Mouse (Mus musculus): ENCODE data around the gene Thada. TPM values are rescaled to one million over a fixed set of nuclear protein-coding genes. Genes with fewer than 3 reads are reported as not detected.

The Thada gene
- total and polyA plus RNA-seq, 2 experiments from 2014 or later: 4.3 to 12.2 TPM

- H3K4me2 ChIP-seq (ENCODE audit: low read depth, low read length, poor library complexity, severe bottlenecking): no peak overlapping the region
- no peak overlapping the region for H3K9ac ChIP-seq (replicated peaks; ENCODE audit: low read length, poor library complexity, severe bottlenecking)
- H3K4me1 ChIP-seq (ENCODE audit: insufficient read depth, low read length): no peaks in the 10 kb centered on the region
- no peaks in the 10 kb centered on the region for H3K9me3 ChIP-seq (ENCODE audit: low read length)
- DNase-seq (ENCODE audit: low spot score): no peak
- H3K27me3 ChIP-seq (ENCODE audit: insufficient read depth, low read length): no peaks in the 10 kb centered on the region
- no peak overlapping the region for H3K27ac ChIP-seq (ENCODE audit: low read depth, low read length)
- no peak for TF ChIP-seq CTCF (IDR thresholded peaks at IDR 0.05)
- WGBS: 79% methylated on average over 12 of the region's 12 CpGs
- no peak overlapping the region for H3K4me3 ChIP-seq (ENCODE audit: low read depth, low read length)
- no peaks in the 10 kb centered on the region for H3K36me3 ChIP-seq (ENCODE audit: insufficient read depth, low read length)
- no peak for ATAC-seq (ENCODE audit: low FRiP score)
Measured at GRCm38 (mm10) chr17:84163066-84163785, 302.8 kb downstream of the Thada start.

DNA sequence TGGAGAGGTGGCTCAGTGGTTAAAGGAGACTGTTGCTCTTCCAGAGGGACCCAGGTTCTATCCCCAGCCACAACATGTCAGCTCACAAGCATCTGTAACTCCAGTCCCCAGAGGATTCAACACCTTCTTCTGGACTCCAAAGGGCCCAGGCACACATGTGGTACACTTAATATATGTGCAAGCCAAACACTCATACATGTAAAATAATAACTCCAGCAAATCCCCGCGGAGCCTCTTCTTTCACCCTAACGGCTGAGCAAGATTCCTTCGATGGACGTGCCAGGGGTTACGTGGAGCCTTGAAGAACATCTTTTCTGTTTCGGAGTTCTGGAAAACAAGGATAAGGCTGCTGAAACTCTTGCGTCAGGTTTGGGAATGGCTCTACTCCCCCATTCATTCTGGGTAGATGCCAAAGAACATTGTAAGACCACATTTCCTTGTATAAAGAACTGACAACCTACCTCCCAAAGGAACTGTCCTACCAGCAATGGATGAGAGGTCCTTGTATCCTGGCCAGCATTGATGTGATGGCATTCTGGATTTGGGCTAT lies 303.7 kb downstream of the Thada start:
- Histone ChIP-seq H3K9me3 (ENCODE audit: low read length) (no peaks in the 10 kb centered on the region), H3K36me3 (ENCODE audit: insufficient read depth, low read length) (no peaks in the 10 kb centered on the region), H3K4me1 (ENCODE audit: insufficient read depth, low read length) (no peaks in the 10 kb centered on the region), H3K4me3 (ENCODE audit: low read depth, low read length) (no peak overlapping the region), H3K9ac (replicated peaks; ENCODE audit: low read length, poor library complexity, severe bottlenecking) (no peak overlapping the region), H3K4me2 (ENCODE audit: low read depth, low read length, poor library complexity, severe bottlenecking) (no peak overlapping the region), H3K27me3 (ENCODE audit: insufficient read depth, low read length) (no peaks in the 10 kb centered on the region), H3K27ac (ENCODE audit: low read depth, low read length) (no peak overlapping the region)
- 82% methylated on average over 8 of the region's 8 CpGs for WGBS
- DNase-seq (ENCODE audit: low spot score): no peak
- no peak for TF ChIP-seq CTCF (IDR thresholded peaks at IDR 0.05)
- no peak for ATAC-seq (ENCODE audit: low FRiP score)

DNA sequence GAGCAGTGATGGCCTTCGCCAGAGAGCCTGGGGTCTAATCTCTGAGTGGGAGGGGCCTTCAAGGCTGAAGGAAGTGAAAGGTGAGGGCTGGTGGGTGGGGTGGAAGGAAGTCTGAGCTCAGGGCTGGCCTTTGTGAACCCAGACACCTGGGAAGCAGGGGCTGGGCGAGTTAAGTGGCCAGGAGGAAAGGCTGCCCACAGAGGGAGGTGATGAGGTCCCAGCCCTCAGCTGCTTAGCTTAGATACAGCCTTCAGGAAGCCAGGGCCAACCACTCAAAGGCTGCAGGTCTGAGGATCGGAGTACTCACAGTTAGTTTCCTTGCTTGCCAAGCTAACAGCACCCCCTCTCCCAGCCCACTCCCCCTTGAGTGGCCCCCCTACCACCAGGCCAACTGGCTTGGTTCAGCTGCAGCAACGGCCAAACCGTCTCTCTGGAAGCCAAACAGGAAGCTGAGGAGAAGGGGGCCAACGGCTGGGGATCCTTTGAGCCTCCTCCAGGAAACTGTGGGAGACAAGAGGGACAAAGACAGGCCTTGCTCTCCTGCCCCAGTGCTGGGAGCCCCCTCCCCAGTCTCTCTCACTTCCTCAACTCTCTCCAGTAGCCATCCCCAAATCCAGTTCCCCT lies 304.7 kb downstream of the Thada start:
- Histone ChIP-seq H3K27me3 (ENCODE audit: insufficient read depth, low read length) (no peaks in the 10 kb centered on the region), H3K9ac (replicated peaks; ENCODE audit: low read length, poor library complexity, severe bottlenecking) (no peak overlapping the region), H3K4me3 (ENCODE audit: low read depth, low read length) (no peak overlapping the region), H3K4me1 (ENCODE audit: insufficient read depth, low read length) (no peaks in the 10 kb centered on the region), H3K36me3 (ENCODE audit: insufficient read depth, low read length) (no peaks in the 10 kb centered on the region), H3K9me3 (ENCODE audit: low read length) (no peaks in the 10 kb centered on the region), H3K27ac (ENCODE audit: low read depth, low read length) (no peak overlapping the region), H3K4me2 (ENCODE audit: low read depth, low read length, poor library complexity, severe bottlenecking) (no peak overlapping the region)
- 49% methylated on average over 6 of the region's 6 CpGs for WGBS
- no peak for TF ChIP-seq CTCF (IDR thresholded peaks at IDR 0.05)
- DNase-seq (ENCODE audit: low spot score) (peak; percentile 76), ATAC-seq (ENCODE audit: low FRiP score) (peak; percentile 57)

GRCm38 (mm10) chr17:84158891-84159290 lies 307.1 kb downstream of the Thada start:
- Histone ChIP-seq H3K27ac (ENCODE audit: low read depth, low read length) (no peak overlapping the region), H3K36me3 (ENCODE audit: insufficient read depth, low read length) (no peaks in the 10 kb centered on the region), H3K4me3 (ENCODE audit: low read depth, low read length) (no peak overlapping the region), H3K4me2 (ENCODE audit: low read depth, low read length, poor library complexity, severe bottlenecking) (no peak overlapping the region), H3K4me1 (ENCODE audit: insufficient read depth, low read length) (no peaks in the 10 kb centered on the region), H3K27me3 (ENCODE audit: insufficient read depth, low read length) (0 out of 2 replicates have a peak, but pooled peaks cover 3% of the 10 kb centered on the region), H3K9ac (replicated peaks; ENCODE audit: low read length, poor library complexity, severe bottlenecking) (no peak overlapping the region), H3K9me3 (ENCODE audit: low read length) (no peaks in the 10 kb centered on the region)
- no peak for ATAC-seq (ENCODE audit: low FRiP score)
- DNase-seq (ENCODE audit: low spot score): no peak
- TF ChIP-seq CTCF (IDR thresholded peaks at IDR 0.05): no peak
- WGBS: 61% methylated on average over 15 of the region's 15 CpGs

DNA sequence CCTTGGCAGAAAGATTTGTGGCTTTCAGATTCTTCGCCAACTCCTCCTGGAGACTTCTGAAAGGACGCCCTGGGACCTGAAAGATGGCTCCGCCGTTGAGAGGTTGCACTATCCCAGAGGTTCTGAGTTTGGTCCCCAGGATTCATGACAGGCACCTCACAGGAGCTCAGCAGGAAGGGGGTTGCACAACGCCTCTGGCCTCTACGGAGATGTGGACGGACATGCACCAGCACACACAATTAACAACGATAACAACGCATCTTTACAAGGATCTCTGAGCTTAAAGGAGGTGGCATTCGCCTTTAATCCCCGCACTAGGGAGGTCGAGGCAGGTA lies 307.6 kb downstream of the Thada start:
- Histone ChIP-seq H3K4me2 (ENCODE audit: low read depth, low read length, poor library complexity, severe bottlenecking) (no peak overlapping the region), H3K27ac (ENCODE audit: low read depth, low read length) (no peak overlapping the region), H3K27me3 (ENCODE audit: insufficient read depth, low read length) (0 out of 2 replicates have a peak, but pooled peaks cover 3% of the 10 kb centered on the region), H3K9ac (replicated peaks; ENCODE audit: low read length, poor library complexity, severe bottlenecking) (no peak overlapping the region), H3K36me3 (ENCODE audit: insufficient read depth, low read length) (no peaks in the 10 kb centered on the region), H3K4me1 (ENCODE audit: insufficient read depth, low read length) (no peaks in the 10 kb centered on the region), H3K4me3 (ENCODE audit: low read depth, low read length) (no peak overlapping the region), H3K9me3 (ENCODE audit: low read length) (no peaks in the 10 kb centered on the region)
- no peak for ATAC-seq (ENCODE audit: low FRiP score)
- DNase-seq (ENCODE audit: low spot score): no peak
- WGBS: 84% methylated on average over 12 of the region's 12 CpGs
- no peak for TF ChIP-seq CTCF (IDR thresholded peaks at IDR 0.05)

All from midbrain, postnatal 0 days (tissue).